Mouse (Mus musculus) midbrain, postnatal 0 days (tissue): ENCODE results near the gene Cdk4. TPM values are rescaled to one million over a fixed set of nuclear protein-coding genes. Genes with fewer than 3 reads are reported as not detected.

ENCODE experiments used
- ATAC-seq: fragments of 200-750 bp; cut with Nextera tagmentation; 2 replicates; pipeline ENCODE4 v1.8.0; 2017; ENCODE audit warnings: moderate number of reproducible peaks, mild to moderate bottlenecking, moderate TSS enrichment, moderate library complexity; ENCODE audit not compliant: low FRiP score
- DNase-seq: peaks from one replicate; pipeline ENCODE4 v3.0.0-alpha.2; 2015; ENCODE audit warnings: low spot score
- H3K27ac ChIP-seq: fragments of 300-500 bp; sonication (generic); 2 replicates; pipeline ENCODE4 v1.5.1; 2014; ENCODE audit warnings: low read depth, mild to moderate bottlenecking, low read length, mixed read lengths
- H3K27me3 ChIP-seq: fragments of 300-500 bp; sonication (generic); 2 replicates; pipeline ENCODE4 v1.6.1; 2014; ENCODE audit warnings: low read length, control low read depth, mixed read lengths; ENCODE audit not compliant: insufficient read depth
- H3K36me3 ChIP-seq: fragments of 300-500 bp; sonication (generic); 2 replicates; pipeline ENCODE4 v1.6.1; 2014; ENCODE audit warnings: low read length, control low read depth, mixed read lengths; ENCODE audit not compliant: insufficient read depth
- H3K4me1 ChIP-seq: fragments of 300-500 bp; sonication (generic); 2 replicates; pipeline ENCODE4 v1.6.1; 2014; ENCODE audit warnings: mild to moderate bottlenecking, control low read depth, antibody characterized with exemption, low read length, mixed read lengths; ENCODE audit not compliant: insufficient read depth
- H3K4me2 ChIP-seq: fragments of 300-500 bp; sonication (generic); 2 replicates; pipeline ENCODE4 v1.6.1; 2014; ENCODE audit warnings: low read depth, mild to moderate bottlenecking, low read length, mixed read lengths; ENCODE audit not compliant: poor library complexity, severe bottlenecking
- H3K4me3 ChIP-seq: fragments of 300-500 bp; sonication (generic); 2 replicates; pipeline ENCODE4 v1.5.1; 2014; ENCODE audit warnings: low read depth, mild to moderate bottlenecking, low read length, moderate library complexity
- H3K9ac ChIP-seq: fragments of 300-500 bp; sonication (generic); replicated peaks from 2 replicates; pipeline ENCODE4 v1.6.1; 2014; ENCODE audit warnings: mild to moderate bottlenecking, low read length, moderate library complexity, mixed read lengths; ENCODE audit not compliant: poor library complexity, severe bottlenecking
- H3K9me3 ChIP-seq: fragments of 300-500 bp; sonication (generic); 2 replicates; pipeline ENCODE4 v1.6.1; 2016; ENCODE audit warnings: low read length, control low read depth
- CTCF ChIP-seq: IDR thresholded peaks from 2 replicates; pipeline ENCODE4 v1.5.1; 2016; ENCODE audit warnings: antibody characterized with exemption, mild to moderate bottlenecking
- WGBS: fragments of 180-500 bp; shearing (Covaris S2); extraction: QIAGEN DNeasy Blood & Tissue Kit; methylation state at CpG from one replicate; pipeline ENCODE4 v1.1.7; 2014; 5-methylcytosine and 5-hydroxymethylcytosine counted together
- polyA plus RNA-seq: library from polyadenylated mRNA; unstranded; fragments of >200 nt; fragmentation: Nextera tagmentation; extraction: Ambion mirVana; gene quantifications from 2 replicates; pipeline ENCODE4 v1.2.1, GENCODE M21; 2015
- total RNA-seq: library from RNA; depleted of rRNA; stranded (reverse); fragments of >200 nt; gene quantifications from 2 replicates; pipeline ENCODE4 v1.2.3, GENCODE M21; 2014

The Cdk4 gene
- total and polyA plus RNA-seq, 2 experiments from 2014 or later, result 311 to 364 TPM

GRCm38 (mm10) chr10:127049395-127050118, 13.8 kb upstream of the Cdk4 start:
- ATAC-seq (no peak), DNase-seq (no peak)
- Histone ChIP-seq H3K9me3 (no peaks in the 10 kb centered on the region), H3K4me2 (no peak overlapping the region), H3K4me1 (no peaks in the 10 kb centered on the region), H3K9ac (no peak overlapping the region), H3K4me3 (no peak overlapping the region), H3K27ac (no peak overlapping the region), H3K27me3 (peaks cover 33% of the 10 kb centered on the region), H3K36me3 (peaks cover 11% of the 10 kb centered on the region; the same call in 1 of the 2 replicates)
- whole genome bisulfite sequencing, result 5% methylated on average over 29 of the region's 29 CpGs
- peak; percentile 26 for TF ChIP-seq CTCF

GRCm38 (mm10) chr10:127050119-127050474, 13.2 kb upstream of the Cdk4 start:
- Histone ChIP-seq H3K4me2 (no peak overlapping the region), H3K36me3 (peaks cover 16% of the 10 kb centered on the region), H3K9ac (no peak overlapping the region), H3K27ac (no peak overlapping the region), H3K9me3 (no peaks in the 10 kb centered on the region), H3K4me1 (no peaks in the 10 kb centered on the region), H3K27me3 (peaks cover 33% of the 10 kb centered on the region), H3K4me3 (no peak overlapping the region)
- no peak for DNase-seq
- WGBS, result 23% methylated on average over 10 of the region's 10 CpGs
- TF ChIP-seq CTCF, result no peak
- no peak for ATAC-seq

GRCm38 (mm10) chr10:127054646-127055045, 8.7 kb upstream of the Cdk4 start:
- ATAC-seq (no peak), DNase-seq (no peak)
- TF ChIP-seq CTCF, result no peak
- WGBS, result 79% methylated on average over 4 of the region's 4 CpGs
- Histone ChIP-seq H3K4me2 (no peak overlapping the region), H3K27ac (no peak overlapping the region), H3K36me3 (peaks cover 40% of the 10 kb centered on the region), H3K27me3 (peaks cover 12% of the 10 kb centered on the region), H3K4me3 (no peak overlapping the region), H3K4me1 (0 out of 2 replicates have a peak, but pooled peaks cover 4% of the 10 kb centered on the region), H3K9ac (no peak overlapping the region), H3K9me3 (no peaks in the 10 kb centered on the region)

GRCm38 (mm10) chr10:127055406-127055805, 7.9 kb upstream of the Cdk4 start:
- Histone ChIP-seq H3K4me3 (no peak overlapping the region), H3K9ac (no peak overlapping the region), H3K4me2 (no peak overlapping the region), H3K4me1 (0 out of 2 replicates have a peak, but pooled peaks cover 4% of the 10 kb centered on the region), H3K36me3 (peaks cover 40% of the 10 kb centered on the region), H3K27me3 (peaks cover 5% of the 10 kb centered on the region; the same call in 1 of the 2 replicates), H3K9me3 (no peaks in the 10 kb centered on the region), H3K27ac (no peak overlapping the region)
- 89% methylated on average over 8 of the region's 8 CpGs for WGBS
- TF ChIP-seq CTCF, result no peak
- ATAC-seq, result no peak
- no peak for DNase-seq

- Histone ChIP-seq H3K4me3 (no peak overlapping the region), H3K4me1 (0 out of 2 replicates have a peak, but pooled peaks cover 4% of the 10 kb centered on the region), H3K9ac (no peak overlapping the region), H3K9me3 (no peaks in the 10 kb centered on the region), H3K27me3 (no peaks in the 10 kb centered on the region), H3K36me3 (peaks cover 40% of the 10 kb centered on the region), H3K27ac (no peak overlapping the region), H3K4me2 (no peak overlapping the region)
- DNase-seq (no peak), ATAC-seq (no peak)
- no peak for TF ChIP-seq CTCF
- WGBS, result 90% methylated on average over 20 of the region's 20 CpGs
Measured at GRCm38 (mm10) chr10:127056490-127056889, 6.8 kb upstream of the Cdk4 start.

GRCm38 (mm10) chr10:127058161-127058560, 5.2 kb upstream of the Cdk4 start:
- Histone ChIP-seq H3K27me3 (no peaks in the 10 kb centered on the region), H3K27ac (no peak overlapping the region), H3K4me3 (peak overlapping the region; percentile 86), H3K9ac (peak overlapping the region; percentile 96; the same call in 1 of the 2 replicates), H3K9me3 (no peaks in the 10 kb centered on the region), H3K4me1 (0 out of 2 replicates have a peak, but pooled peaks cover 4% of the 10 kb centered on the region), H3K4me2 (peak overlapping the region; percentile 87), H3K36me3 (peaks cover 40% of the 10 kb centered on the region)
- TF ChIP-seq CTCF, result peak; percentile 86
- ATAC-seq, result peak; percentile 18; the same call in 1 of the 2 replicates
- DNase-seq, result peak; percentile 76
- 0% methylated on average over 9 of the region's 9 CpGs for WGBS
